Mouse (Mus musculus) neutrophil, adult 65 days (primary cell): ENCODE results near the gene Tmem29. TPM values are rescaled to one million over a fixed set of nuclear protein-coding genes. Genes with fewer than 3 reads are reported as not detected.

ENCODE experiments used
- total RNA-seq: library from RNA; stranded (reverse); gene quantifications from 2 replicates; pipeline ENCODE4 v1.2.4, GENCODE M21; 2023

Tmem29 gene
- 14.2 and 20.6 TPM in 2 replicates for total RNA-seq

DNA sequence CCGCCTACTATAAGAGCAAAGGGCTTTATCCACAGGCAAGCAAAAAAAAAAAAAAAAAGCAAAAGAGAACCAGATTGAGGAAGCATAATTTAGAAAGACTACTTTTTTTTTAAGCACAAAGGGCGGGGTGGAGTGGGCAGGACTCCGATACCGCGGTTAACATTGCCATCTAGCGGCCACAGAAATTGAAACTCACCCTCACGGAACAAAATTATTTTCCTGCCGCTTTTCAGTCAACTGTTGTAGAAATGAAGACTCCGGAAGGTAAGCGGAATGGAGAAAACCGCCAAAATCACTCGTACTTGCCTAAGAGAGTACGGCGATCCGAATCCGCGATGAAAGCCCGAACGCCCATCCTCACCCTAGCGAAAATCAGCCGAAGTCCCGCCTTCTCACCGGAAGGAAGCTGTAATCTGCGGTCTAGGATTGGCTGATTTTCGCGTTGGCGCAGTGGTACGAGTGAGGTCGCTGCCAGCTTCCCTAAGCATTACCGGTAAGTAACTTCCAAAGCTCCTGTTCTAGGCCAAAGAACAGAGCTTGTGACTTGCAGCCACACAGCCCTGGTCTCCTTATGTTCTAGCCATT, at the start of gene Tmem29:
Gene Tmem29, minus strand, starts transcription at position 389 of the 585 bp plus-strand sequence.

Other genes starting within 250 kb of the Tmem29 start
- 2.3 and 3.6 TPM in 2 replicates for gene Alas2, start 88.2 kb upstream of the Tmem29 start, total RNA-seq
- gene Pfkfb1, start 129.1 kb upstream of the Tmem29 start, total RNA-seq: 1.8 and 3.9 TPM in 2 replicates
- 8.9 and 9.7 TPM in 2 replicates for gene Apex2, start 130.7 kb upstream of the Tmem29 start, total RNA-seq
- gene Tro, start 198.4 kb upstream of the Tmem29 start, total RNA-seq: not detected in 2 replicates